Mouse (Mus musculus) ES-Bruce4 (cell line): ENCODE measurements around the gene Kcnip1.

Experiments
- CTCF ChIP-seq: IDR thresholded peaks from one replicate; pipeline ENCODE4 v1.8.1; 2011; ENCODE audit warnings: low read depth, low read length
- POLR2A ChIP-seq: IDR thresholded peaks from one replicate; pipeline ENCODE4 v1.8.1; 2011; ENCODE audit warnings: low read length; ENCODE audit not compliant: insufficient read depth

- TF ChIP-seq CTCF (peak; percentile 91), POLR2A (no peak)
These were observed 271.7 kb downstream of the Kcnip1 start for GRCm38 (mm10) chr11:33721297-33721696.
